Mouse (Mus musculus): ENCODE measurements around the gene Zfp827. TPM values are rescaled to one million over a fixed set of nuclear protein-coding genes. Genes with fewer than 3 reads are reported as not detected.
"Not testable (repeated sequence)": the region's sequence is repeated elsewhere in the genome, so short reads cannot be mapped to it uniquely, and the experiment has no call there.

Gene Zfp827
- polyA plus RNA-seq, 1 experiment from 2014 or later: 11.6 TPM

GRCm38 (mm10) chr8:79127211-79127816 is 99.1 kb downstream of the Zfp827 start:
- H3K4me2 ChIP-seq (ENCODE audit: low read depth, severe bottlenecking): no peak overlapping the region
- H3K27ac ChIP-seq (replicated peaks; ENCODE audit: low read depth, low read length): no peak overlapping the region
- H3K4me3 ChIP-seq (ENCODE audit: low read depth, low read length): no peak overlapping the region
- H3K4me1 ChIP-seq (ENCODE audit: control insufficient read depth, insufficient read depth, low read length): no peaks in the 10 kb centered on the region
- 80% methylated on average over 7 of the region's 7 CpGs for WGBS
- ATAC-seq (ENCODE audit: insufficient number of reproducible peaks, low FRiP score, low TSS enrichment, low read depth): no peak
- no peak overlapping the region for H3K9ac ChIP-seq (ENCODE audit: low read length)
- H3K36me3 ChIP-seq (ENCODE audit: control insufficient read depth, insufficient read depth, low read length): peaks cover 4% of the 10 kb centered on the region; the same call in 1 of the 2 replicates
- no peaks in the 10 kb centered on the region for H3K9me3 ChIP-seq (ENCODE audit: control insufficient read depth, low read length)
- H3K27me3 ChIP-seq (ENCODE audit: control insufficient read depth, insufficient read depth, low read length): no peaks in the 10 kb centered on the region
- no peak for DNase-seq (ENCODE audit: low spot score)

- not testable (repeated sequence) for DNase-seq (ENCODE audit: low spot score); H3K4me1 ChIP-seq (ENCODE audit: control insufficient read depth, insufficient read depth, low read length); ATAC-seq (ENCODE audit: insufficient number of reproducible peaks, low FRiP score, low TSS enrichment, low read depth); H3K27ac ChIP-seq (replicated peaks; ENCODE audit: low read depth, low read length); H3K36me3 ChIP-seq (ENCODE audit: control insufficient read depth, insufficient read depth, low read length); H3K4me3 ChIP-seq (ENCODE audit: low read depth, low read length); H3K9ac ChIP-seq (ENCODE audit: low read length); H3K27me3 ChIP-seq (ENCODE audit: control insufficient read depth, insufficient read depth, low read length); H3K4me2 ChIP-seq (ENCODE audit: low read depth, severe bottlenecking); H3K9me3 ChIP-seq (ENCODE audit: control insufficient read depth, low read length)
- WGBS: 93% methylated on average over 4 of the region's 4 CpGs
Observed at GRCm38 (mm10) chr8:79128534-79128933, 100.3 kb downstream of the Zfp827 start.

GRCm38 (mm10) chr8:79139614-79140013 is 111.4 kb downstream of the Zfp827 start:
- no peak for DNase-seq (ENCODE audit: low spot score)
- Histone ChIP-seq H3K4me2 (ENCODE audit: low read depth, severe bottlenecking) (no peak overlapping the region), H3K4me3 (ENCODE audit: low read depth, low read length) (no peak overlapping the region), H3K9me3 (ENCODE audit: control insufficient read depth, low read length) (no peaks in the 10 kb centered on the region), H3K9ac (ENCODE audit: low read length) (no peak overlapping the region), H3K36me3 (ENCODE audit: control insufficient read depth, insufficient read depth, low read length) (peaks cover 11% of the 10 kb centered on the region; the same call in 1 of the 2 replicates), H3K27ac (replicated peaks; ENCODE audit: low read depth, low read length) (no peak overlapping the region), H3K4me1 (ENCODE audit: control insufficient read depth, insufficient read depth, low read length) (no peaks in the 10 kb centered on the region), H3K27me3 (ENCODE audit: control insufficient read depth, insufficient read depth, low read length) (no peaks in the 10 kb centered on the region)
- WGBS: 94% methylated on average over 4 of the region's 4 CpGs
- no peak for ATAC-seq (ENCODE audit: insufficient number of reproducible peaks, low FRiP score, low TSS enrichment, low read depth)

GRCm38 (mm10) chr8:79140981-79141380 is 112.7 kb downstream of the Zfp827 start:
- no peak for ATAC-seq (ENCODE audit: insufficient number of reproducible peaks, low FRiP score, low TSS enrichment, low read depth)
- WGBS: 94% methylated on average over 8 of the region's 8 CpGs
- H3K36me3 ChIP-seq (ENCODE audit: control insufficient read depth, insufficient read depth, low read length): peaks cover 11% of the 10 kb centered on the region; the same call in 1 of the 2 replicates
- H3K4me2 ChIP-seq (ENCODE audit: low read depth, severe bottlenecking): no peak overlapping the region
- no peak overlapping the region for H3K9ac ChIP-seq (ENCODE audit: low read length)
- H3K9me3 ChIP-seq (ENCODE audit: control insufficient read depth, low read length): no peaks in the 10 kb centered on the region
- H3K27ac ChIP-seq (replicated peaks; ENCODE audit: low read depth, low read length): no peak overlapping the region
- no peaks in the 10 kb centered on the region for H3K4me1 ChIP-seq (ENCODE audit: control insufficient read depth, insufficient read depth, low read length)
- H3K4me3 ChIP-seq (ENCODE audit: low read depth, low read length): no peak overlapping the region
- DNase-seq (ENCODE audit: low spot score): no peak
- no peaks in the 10 kb centered on the region for H3K27me3 ChIP-seq (ENCODE audit: control insufficient read depth, insufficient read depth, low read length)

GRCm38 (mm10) chr8:79141592-79141991 is 113.4 kb downstream of the Zfp827 start:
- no peak for DNase-seq (ENCODE audit: low spot score)
- Histone ChIP-seq H3K9ac (ENCODE audit: low read length) (no peak overlapping the region), H3K4me2 (ENCODE audit: low read depth, severe bottlenecking) (no peak overlapping the region), H3K4me1 (ENCODE audit: control insufficient read depth, insufficient read depth, low read length) (no peaks in the 10 kb centered on the region), H3K9me3 (ENCODE audit: control insufficient read depth, low read length) (no peaks in the 10 kb centered on the region), H3K36me3 (ENCODE audit: control insufficient read depth, insufficient read depth, low read length) (peaks cover 11% of the 10 kb centered on the region; the same call in 1 of the 2 replicates), H3K27ac (replicated peaks; ENCODE audit: low read depth, low read length) (no peak overlapping the region), H3K27me3 (ENCODE audit: control insufficient read depth, insufficient read depth, low read length) (no peaks in the 10 kb centered on the region), H3K4me3 (ENCODE audit: low read depth, low read length) (no peak overlapping the region)
- 88% methylated on average over 11 of the region's 11 CpGs for WGBS
- no peak for ATAC-seq (ENCODE audit: insufficient number of reproducible peaks, low FRiP score, low TSS enrichment, low read depth)

GRCm38 (mm10) chr8:79143729-79144128 is 115.5 kb downstream of the Zfp827 start:
- no peaks in the 10 kb centered on the region for H3K4me1 ChIP-seq (ENCODE audit: control insufficient read depth, insufficient read depth, low read length)
- no peak overlapping the region for H3K4me2 ChIP-seq (ENCODE audit: low read depth, severe bottlenecking)
- H3K27ac ChIP-seq (replicated peaks; ENCODE audit: low read depth, low read length): no peak overlapping the region
- peaks cover 5% of the 10 kb centered on the region; the same call in 1 of the 2 replicates for H3K36me3 ChIP-seq (ENCODE audit: control insufficient read depth, insufficient read depth, low read length)
- H3K9ac ChIP-seq (ENCODE audit: low read length): no peak overlapping the region
- H3K4me3 ChIP-seq (ENCODE audit: low read depth, low read length): no peak overlapping the region
- ATAC-seq (ENCODE audit: insufficient number of reproducible peaks, low FRiP score, low TSS enrichment, low read depth) (no peak), DNase-seq (ENCODE audit: low spot score) (no peak)
- no peaks in the 10 kb centered on the region for H3K27me3 ChIP-seq (ENCODE audit: control insufficient read depth, insufficient read depth, low read length)
- 94% methylated on average over 3 of the region's 3 CpGs for WGBS
- H3K9me3 ChIP-seq (ENCODE audit: control insufficient read depth, low read length): no peaks in the 10 kb centered on the region

- Histone ChIP-seq H3K9ac (ENCODE audit: low read length) (no peak overlapping the region), H3K4me1 (ENCODE audit: control insufficient read depth, insufficient read depth, low read length) (no peaks in the 10 kb centered on the region), H3K9me3 (ENCODE audit: control insufficient read depth, low read length) (no peaks in the 10 kb centered on the region), H3K27me3 (ENCODE audit: control insufficient read depth, insufficient read depth, low read length) (no peaks in the 10 kb centered on the region), H3K4me2 (ENCODE audit: low read depth, severe bottlenecking) (no peak overlapping the region), H3K4me3 (ENCODE audit: low read depth, low read length) (no peak overlapping the region), H3K36me3 (ENCODE audit: control insufficient read depth, insufficient read depth, low read length) (peaks cover 5% of the 10 kb centered on the region; the same call in 1 of the 2 replicates), H3K27ac (replicated peaks; ENCODE audit: low read depth, low read length) (no peak overlapping the region)
- ATAC-seq (ENCODE audit: insufficient number of reproducible peaks, low FRiP score, low TSS enrichment, low read depth): no peak
- no peak for DNase-seq (ENCODE audit: low spot score)
- WGBS: 87% methylated on average over 8 of the region's 8 CpGs
Observed at GRCm38 (mm10) chr8:79145210-79145609, 117.0 kb downstream of the Zfp827 start.

- no peak overlapping the region for H3K4me3 ChIP-seq (ENCODE audit: low read depth, low read length)
- no peak overlapping the region for H3K4me2 ChIP-seq (ENCODE audit: low read depth, severe bottlenecking)
- 95% methylated on average over 10 of the region's 10 CpGs for WGBS
- H3K9me3 ChIP-seq (ENCODE audit: control insufficient read depth, low read length): no peaks in the 10 kb centered on the region
- H3K27me3 ChIP-seq (ENCODE audit: control insufficient read depth, insufficient read depth, low read length): no peaks in the 10 kb centered on the region
- no peak overlapping the region for H3K9ac ChIP-seq (ENCODE audit: low read length)
- no peak for ATAC-seq (ENCODE audit: insufficient number of reproducible peaks, low FRiP score, low TSS enrichment, low read depth)
- H3K36me3 ChIP-seq (ENCODE audit: control insufficient read depth, insufficient read depth, low read length): peaks cover 5% of the 10 kb centered on the region; the same call in 1 of the 2 replicates
- H3K27ac ChIP-seq (replicated peaks; ENCODE audit: low read depth, low read length): no peak overlapping the region
- H3K4me1 ChIP-seq (ENCODE audit: control insufficient read depth, insufficient read depth, low read length): no peaks in the 10 kb centered on the region
- no peak for DNase-seq (ENCODE audit: low spot score)
Observed at GRCm38 (mm10) chr8:79145626-79146025, 117.4 kb downstream of the Zfp827 start.

- WGBS: 87% methylated on average over 10 of the region's 10 CpGs
- Histone ChIP-seq H3K4me3 (ENCODE audit: low read depth, low read length) (no peak overlapping the region), H3K9ac (ENCODE audit: low read length) (no peak overlapping the region), H3K9me3 (ENCODE audit: control insufficient read depth, low read length) (no peaks in the 10 kb centered on the region), H3K36me3 (ENCODE audit: control insufficient read depth, insufficient read depth, low read length) (0 out of 2 replicates have a peak, but pooled peaks cover 3% of the 10 kb centered on the region), H3K27ac (replicated peaks; ENCODE audit: low read depth, low read length) (no peak overlapping the region), H3K4me1 (ENCODE audit: control insufficient read depth, insufficient read depth, low read length) (no peaks in the 10 kb centered on the region), H3K4me2 (ENCODE audit: low read depth, severe bottlenecking) (no peak overlapping the region), H3K27me3 (ENCODE audit: control insufficient read depth, insufficient read depth, low read length) (no peaks in the 10 kb centered on the region)
- ATAC-seq (ENCODE audit: insufficient number of reproducible peaks, low FRiP score, low TSS enrichment, low read depth): no peak
- no peak for DNase-seq (ENCODE audit: low spot score)
Observed at GRCm38 (mm10) chr8:79148799-79149198, 120.6 kb downstream of the Zfp827 start.
